Mouse (Mus musculus) CH12.LX (cell line): ENCODE data around the gene Hspd1. TPM values are rescaled to one million over a fixed set of nuclear protein-coding genes. Genes with fewer than 3 reads are reported as not detected.
"Not testable (repeated sequence)": the region's sequence is repeated elsewhere in the genome, so short reads cannot be mapped to it uniquely, and the experiment has no call there.

Experiments used
- DNase-seq: peaks from one replicate; pipeline ENCODE4 v3.0.0-alpha.2; 2013; ENCODE audit errors: extremely low read depth
- H3K27ac ChIP-seq: 2 replicates; pipeline ENCODE4 v1.5.1; 2012; ENCODE audit warnings: low read depth, mild to moderate bottlenecking, control low read depth, moderate library complexity; ENCODE audit not compliant: insufficient read depth
- H3K27me3 ChIP-seq: replicated peaks from 2 replicates; pipeline ENCODE3; 2012; ENCODE audit warnings: inconsistent platforms
- H3K36me3 ChIP-seq, 2 experiments: replicated peaks in 1 of 2; 2 replicates each; pipeline versions ENCODE3 to v1.6.1; 2012; ENCODE audit warnings: inconsistent platforms in 1 of 2, low read length in 1 of 2, mild to moderate bottlenecking in 1 of 2, mixed read lengths in 1 of 2, moderate library complexity in 1 of 2; ENCODE audit not compliant: control insufficient read depth in 1 of 2, insufficient read depth in 1 of 2
- H3K4me1 ChIP-seq, 2 experiments: 2 replicates each; pipeline ENCODE4 v1.6.1; 2012; ENCODE audit warnings: inconsistent platforms in 1 of 2, moderate library complexity in 1 of 2; ENCODE audit not compliant: insufficient read depth in 2 of 2, control insufficient read depth in 1 of 2
- H3K4me2 ChIP-seq: 2 replicates; pipeline ENCODE4 v1.6.1; 2012; ENCODE audit warnings: low read depth, mild to moderate bottlenecking, control low read depth; ENCODE audit not compliant: poor library complexity, insufficient read depth, severe bottlenecking
- H3K4me3 ChIP-seq, 3 experiments: fragments of 150-350 bp in 1 of 3; sonication (generic) in 1 of 3; replicated peaks in 1 of 3; 2 replicates each; pipeline versions ENCODE3 to v1.5.1; 2011 to 2012; ENCODE audit warnings: low read depth in 2 of 3, low read length in 2 of 3, mild to moderate bottlenecking in 2 of 3, moderate library complexity in 2 of 3, control low read depth in 1 of 3, improper control_type of control experiment in 1 of 3, inconsistent platforms in 1 of 3, mixed read lengths in 1 of 3; ENCODE audit not compliant: poor library complexity in 1 of 3
- H3K79me2 ChIP-seq: replicated peaks from 2 replicates; pipeline ENCODE4 v1.6.1; 2012; ENCODE audit warnings: mild to moderate bottlenecking, moderate library complexity; ENCODE audit not compliant: control insufficient read depth, poor library complexity, insufficient read depth, severe bottlenecking; ENCODE audit errors: extremely low read depth
- H3K9ac ChIP-seq: 2 replicates; pipeline ENCODE4 v1.6.1; 2012; ENCODE audit warnings: low read depth, mild to moderate bottlenecking, control low read depth, moderate library complexity; ENCODE audit not compliant: insufficient read depth
- H3K9me3 ChIP-seq: replicated peaks from 2 replicates; pipeline ENCODE3; 2012; ENCODE audit warnings: low read length, inconsistent platforms, mixed read lengths
- BHLHE40 ChIP-seq: IDR thresholded peaks from 2 replicates; pipeline ENCODE4 v1.6.1; 2011; ENCODE audit warnings: mild to moderate bottlenecking, low read depth, low read length, improper control_type of control experiment
- CHD2 ChIP-seq: IDR thresholded peaks from 2 replicates; pipeline ENCODE4 v1.6.1; 2011; ENCODE audit warnings: low read length, improper control_type of control experiment
- MXI1 ChIP-seq: IDR thresholded peaks from 2 replicates; pipeline ENCODE4 v1.6.1; 2011; ENCODE audit warnings: mild to moderate bottlenecking, low read depth, low read length, improper control_type of control experiment
- POLR2AphosphoS2 ChIP-seq: IDR thresholded peaks from 2 replicates; pipeline ENCODE4 v1.6.1; 2011; ENCODE audit warnings: low read depth, low read length, improper control_type of control experiment
- SIN3A ChIP-seq: IDR thresholded peaks from 2 replicates; pipeline ENCODE4 v1.6.1; 2012; ENCODE audit warnings: low read length, improper control_type of control experiment, inconsistent platforms
- UBTF ChIP-seq: IDR thresholded peaks from 2 replicates; pipeline ENCODE4 v1.6.1; 2012; ENCODE audit warnings: low read depth, mild to moderate bottlenecking, inconsistent platforms, low read length, improper control_type of control experiment, moderate library complexity
- USF2 ChIP-seq: conservative IDR thresholded peaks from 2 replicates; pipeline ENCODE4 v1.6.1; 2011; ENCODE audit warnings: low read depth, low read length, improper control_type of control experiment
- ZMIZ1 ChIP-seq: IDR thresholded peaks from 2 replicates; pipeline ENCODE4 v1.6.1; 2012; ENCODE audit warnings: low read depth, mild to moderate bottlenecking, inconsistent platforms, low read length, improper control_type of control experiment
- dilution Hi-C: fragments of 300-500 bp; cut with MboI; formaldehyde crosslinking; loops from 2 replicates; pipeline ENCODE4 v1.14.3; 2020; ENCODE audit warnings: low sequenced_read_pairs; ENCODE audit not compliant: extremely low pct_unique_long_range_greater_than_20kb, extremely low pct_ligation_motif_present
- in situ Hi-C: fragments of 300-500 bp; cut with MboI; formaldehyde crosslinking; loops from 3 replicates; pipeline ENCODE4 v1.14.3; 2019; ENCODE audit warnings: low sequenced_read_pairs, low pct_ligation_motif_present, low pct_unique_long_range_greater_than_20kb, mixed read lengths
- polyA plus RNA-seq: library from polyadenylated mRNA; unstranded; fragments of >175 nt; gene quantifications from 2 replicates; pipeline ENCODE4 v1.2.1, GENCODE M21; 2012; ENCODE audit warnings: low read depth; ENCODE audit not compliant: insufficient read length
- total RNA-seq, 2 experiments: library from RNA; depleted of rRNA; stranded (reverse); fragments of 300-350 nt in 1 of 2; fragments of >200 nt in 1 of 2; gene quantifications; 2 replicates each; pipeline ENCODE4 v1.2.3; 2012 to 2014

Hspd1 gene
- total and polyA plus RNA-seq, 3 experiments, result 363 to 920 (median 764) TPM

- peaks cover 31 to 52% of the 10 kb centered on the region in 2 experiments for H3K36me3 ChIP-seq
Measured at GRCm38 (mm10) chr1:55076395-55076743, 11.7 kb downstream of the Hspd1 start.

GRCm38 (mm10) chr1:55075652-55076394 lies 12.2 kb downstream of the Hspd1 start:
- Histone ChIP-seq H3K36me3 (peaks cover 26 to 50% of the 10 kb centered on the region in 2 experiments), H3K79me2 (peaks cover 2% of the 10 kb centered on the region; the same call in 1 of the 2 replicates)
- TF ChIP-seq ZMIZ1 (no peak), POLR2AphosphoS2 (peak; percentile 43; the same call in 1 of the 2 replicates)
- TF ChIP-seq, all 38 proteins: peak for 1
- dilution Hi-C loops (no loop called here), in situ Hi-C loops (no loop called here)
- H3K9ac ChIP-seq, result no peak overlapping the region
- no peak overlapping the region for H3K27ac ChIP-seq
- no peaks in the 10 kb centered on the region for H3K27me3 ChIP-seq
- no peak overlapping the region for H3K4me2 ChIP-seq
- peaks cover 0 to 8% of the 10 kb centered on the region in 2 experiments; a peak in 1 of 4 replicates for H3K4me1 ChIP-seq
- DNase-seq, result no peak
- no peaks in the 10 kb centered on the region for H3K9me3 ChIP-seq
- H3K4me3 ChIP-seq, result no peak overlapping the region

More at GRCm38 (mm10) chr1:55076395-55076743, 11.7 kb downstream of the Hspd1 start:
- TF ChIP-seq POLR2AphosphoS2, result peak; percentile 65; the same call in 1 of the 2 replicates
- TF ChIP-seq UBTF, result no peak
- Histone ChIP-seq H3K9me3 (no peaks in the 10 kb centered on the region), H3K27ac (no peak overlapping the region), H3K4me3 (no peak overlapping the region), H3K4me2 (no peak overlapping the region), H3K79me2 (peaks cover 5% of the 10 kb centered on the region; the same call in 1 of the 2 replicates), H3K27me3 (no peaks in the 10 kb centered on the region), H3K9ac (no peak overlapping the region), H3K4me1 (peaks cover 0 to 10% of the 10 kb centered on the region in 2 experiments; a peak in 1 of 4 replicates)
- dilution Hi-C loops (no loop called here), in situ Hi-C loops (no loop called here)
- DNase-seq, result no peak

- H3K4me3 ChIP-seq, result no peak overlapping the region
- DNase-seq, result no peak
- in situ Hi-C loops, result no loop called here
- peaks cover 18 to 45% of the 10 kb centered on the region in 2 experiments for H3K36me3 ChIP-seq
- H3K4me1 ChIP-seq, result 0 out of 4 replicates have a peak, but pooled peaks cover 0 to 4% of the 10 kb centered on the region in 2 experiments
- no peaks in the 10 kb centered on the region for H3K27me3 ChIP-seq
- H3K9ac ChIP-seq, result no peak overlapping the region
- TF ChIP-seq SIN3A, result no peak
- no peak for TF ChIP-seq CHD2
- TF ChIP-seq USF2, result no peak
- TF ChIP-seq BHLHE40, result no peak
- no peak for TF ChIP-seq MXI1
- TF ChIP-seq, all 38 proteins: peak for 0
- no peaks in the 10 kb centered on the region for H3K79me2 ChIP-seq
- H3K9me3 ChIP-seq, result no peaks in the 10 kb centered on the region
- dilution Hi-C loops, result no loop called here
- no peak overlapping the region for H3K27ac ChIP-seq
- H3K4me2 ChIP-seq, result no peak overlapping the region
Measured at GRCm38 (mm10) chr1:55074757-55075156, 13.3 kb downstream of the Hspd1 start.

GRCm38 (mm10) chr1:55072328-55072727 lies 15.7 kb downstream of the Hspd1 start:
- H3K27me3 ChIP-seq, H3K4me2 ChIP-seq, H3K9ac ChIP-seq, H3K79me2 ChIP-seq, H3K9me3 ChIP-seq, H3K27ac ChIP-seq, DNase-seq, H3K4me3 ChIP-seq, in situ Hi-C loops, dilution Hi-C loops, H3K4me1 ChIP-seq: not testable (repeated sequence)
- H3K36me3 ChIP-seq, result peaks cover 7 to 42% of the 10 kb centered on the region in 2 experiments
